Mouse (Mus musculus): ENCODE results near the gene Aldh3a1. TPM values are rescaled to one million over a fixed set of nuclear protein-coding genes. Genes with fewer than 3 reads are reported as not detected.

The Aldh3a1 gene
- total and polyA plus RNA-seq, 3 experiments = 0.15 to 0.95 TPM; not detected in 1

- no peak for DNase-seq
Measured at GRCm38 (mm10) chr11:61196616-61197353, 10.6 kb upstream of the Aldh3a1 start.

GRCm38 (mm10) chr11:61197935-61198334 lies 9.4 kb upstream of the Aldh3a1 start:
- DNase-seq = no peak

- no peak for DNase-seq
Measured at GRCm38 (mm10) chr11:61199620-61200362, 7.5 kb upstream of the Aldh3a1 start.

GRCm38 (mm10) chr11:61202186-61202585 lies 5.2 kb upstream of the Aldh3a1 start:
- no peak for DNase-seq

- DNase-seq = no peak
Measured at GRCm38 (mm10) chr11:61202810-61203209, 4.5 kb upstream of the Aldh3a1 start.

GRCm38 (mm10) chr11:61205167-61205950 lies 2.0 kb upstream of the Aldh3a1 start:
- DNase-seq = peak; percentile 20

- DNase-seq = peak; percentile 59
Measured at GRCm38 (mm10) chr11:61206136-61206535, 1.2 kb upstream of the Aldh3a1 start.

GRCm38 (mm10) chr11:61208316-61208715 lies 979 bp downstream of the Aldh3a1 start:
- no peak for DNase-seq

GRCm38 (mm10) chr11:61212102-61212501 lies 4.8 kb downstream of the Aldh3a1 start:
- DNase-seq = no peak

GRCm38 (mm10) chr11:61215936-61216335 lies 8.6 kb downstream of the Aldh3a1 start:
- no peak for DNase-seq

GRCm38 (mm10) chr11:61220156-61220881 lies 13.0 kb downstream of the Aldh3a1 start:
- no peak for DNase-seq

- DNase-seq = no peak
Measured at GRCm38 (mm10) chr11:61222007-61222406, 14.7 kb downstream of the Aldh3a1 start.

- no peak for DNase-seq
Measured at GRCm38 (mm10) chr11:61222971-61223745, 15.8 kb downstream of the Aldh3a1 start.

- DNase-seq = no peak
Measured at GRCm38 (mm10) chr11:61224234-61224744, 17.0 kb downstream of the Aldh3a1 start.

- no peak for DNase-seq
Measured at GRCm38 (mm10) chr11:61224907-61225306, 17.6 kb downstream of the Aldh3a1 start.

GRCm38 (mm10) chr11:61225511-61225910 lies 18.2 kb downstream of the Aldh3a1 start:
- DNase-seq = no peak

GRCm38 (mm10) chr11:61225941-61226412 lies 18.6 kb downstream of the Aldh3a1 start:
- DNase-seq = no peak

GRCm38 (mm10) chr11:61227816-61228215 lies 20.5 kb downstream of the Aldh3a1 start:
- no peak for DNase-seq

GRCm38 (mm10) chr11:61228406-61228805 lies 21.1 kb downstream of the Aldh3a1 start:
- no peak for DNase-seq

- DNase-seq = peak; percentile 62
Measured at GRCm38 (mm10) chr11:61231329-61231728, 24.0 kb downstream of the Aldh3a1 start.

GRCm38 (mm10) chr11:61234174-61234573 lies 26.8 kb downstream of the Aldh3a1 start:
- DNase-seq = no peak
